Mouse (Mus musculus) cortical plate, adult 2 months (tissue): ENCODE measurements around the gene Psme1.

Experiments used
- CTCF ChIP-seq: fragments of 200-500 bp; IDR thresholded peaks from 2 replicates; pipeline ENCODE4 v1.5.1; 2011; ENCODE audit warnings: mild to moderate bottlenecking, control low read depth, low read length; ENCODE audit not compliant: insufficient read depth; ENCODE audit errors: extremely low read depth
- POLR2A ChIP-seq: fragments of 200-500 bp; IDR thresholded peaks from 2 replicates; pipeline ENCODE4 v1.6.1; 2011; ENCODE audit warnings: mild to moderate bottlenecking, low read length, control low read depth; ENCODE audit not compliant: insufficient read depth; ENCODE audit errors: extremely low read depth

DNA sequence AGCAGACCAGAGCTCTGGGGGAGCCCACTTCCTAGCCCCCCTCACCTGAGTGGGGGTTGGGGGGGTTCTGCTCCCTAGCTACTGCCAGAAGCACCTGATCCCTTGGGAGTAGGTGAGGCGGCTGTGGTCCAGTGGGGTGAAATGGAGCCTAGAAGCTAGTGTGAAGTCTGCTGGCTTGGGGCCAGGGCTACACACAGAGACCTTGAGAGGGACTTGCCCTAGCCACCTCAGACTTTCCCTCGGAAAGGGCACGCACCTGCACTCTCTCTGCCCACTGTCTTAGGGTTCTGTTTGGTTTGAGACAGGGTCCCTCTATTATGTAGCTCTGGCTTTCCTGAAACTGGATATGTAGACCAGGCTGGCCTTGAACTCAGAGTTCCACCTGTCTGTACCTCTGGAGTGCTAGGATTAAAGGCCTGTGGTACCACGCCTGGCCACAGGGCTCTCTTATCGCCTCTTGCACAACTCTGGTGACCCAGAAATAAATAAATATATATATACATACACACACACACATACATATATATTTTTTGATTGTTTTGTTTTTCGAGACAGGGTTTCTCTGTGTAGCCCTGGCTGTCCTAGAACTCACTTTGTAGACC is 846 bp downstream of the Psme1 start:
- TF ChIP-seq POLR2A, result no peak
- no peak for TF ChIP-seq CTCF
